Mouse (Mus musculus): ENCODE data around the gene Gm13276. TPM values are rescaled to one million over a fixed set of nuclear protein-coding genes. Genes with fewer than 3 reads are reported as not detected.
"Not testable (repeated sequence)": the region's sequence is repeated elsewhere in the genome, so short reads cannot be mapped to it uniquely, and the experiment has no call there.

The Gm13276 gene
- polyA plus RNA-seq, 1 experiment from 2014 or later = not detected

GRCm38 (mm10) chr4:88802954-88803353, 17.4 kb downstream of the Gm13276 start, which contains the start of gene Gm13287:
TSS of gene Gm13287 (plus strand) at chr4:88803254.
- not testable (repeated sequence) for ATAC-seq

DNA sequence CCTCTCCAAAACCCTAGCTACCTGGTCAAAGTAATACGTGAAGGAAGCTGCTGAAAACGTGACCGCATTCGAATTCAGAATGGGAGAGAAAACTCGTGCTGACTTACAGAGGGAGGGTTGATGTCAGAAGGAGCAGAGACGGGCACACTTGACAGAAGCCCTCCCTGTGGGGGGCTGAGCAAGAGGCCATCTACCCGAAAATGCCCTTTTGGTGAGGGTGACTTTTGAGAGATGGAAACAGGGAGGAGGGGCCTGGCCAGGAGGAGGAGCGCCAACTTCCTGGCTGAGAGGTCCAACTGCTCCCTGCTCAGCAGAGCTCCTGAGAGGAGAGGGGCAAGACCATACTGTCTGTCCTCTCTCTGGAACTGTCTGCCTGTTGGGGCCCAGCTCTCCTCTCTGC, 19.7 kb downstream of the Gm13276 start, which contains the start of gene Gm13288:
Gene Gm13288, plus strand, starts transcription at position 301 of the 400 bp plus-strand sequence.
- H3K36me3 ChIP-seq (ENCODE audit: control insufficient read depth, insufficient read depth, low read length); ATAC-seq; H3K9ac ChIP-seq (ENCODE audit: low read depth, low read length); H3K27me3 ChIP-seq (ENCODE audit: control insufficient read depth, insufficient read depth, low read depth, low read length); H3K27ac ChIP-seq (ENCODE audit: low read length); H3K4me1 ChIP-seq (ENCODE audit: control insufficient read depth, insufficient read depth, low read length); H3K9me3 ChIP-seq (replicated peaks; ENCODE audit: control insufficient read depth, low read length, poor library complexity, severe bottlenecking): not testable (repeated sequence)
- H3K4me2 ChIP-seq (ENCODE audit: low read length) = peak within 1 kb of the TSS; percentile 45
- WGBS = no CpG with 5 or more reads among the region's 8 CpGs
- H3K4me3 ChIP-seq (ENCODE audit: low read depth, low read length) = peak within 1 kb of the TSS; percentile 24; the same call in 1 of the 2 replicates

More at GRCm38 (mm10) chr4:88802954-88803353, 17.4 kb downstream of the Gm13276 start, which contains the start of gene Gm13287:
- no CpG with 5 or more reads among the region's 29 CpGs for WGBS
- not testable (repeated sequence) for H3K27me3 ChIP-seq (ENCODE audit: control insufficient read depth, insufficient read depth, low read depth, low read length); H3K27ac ChIP-seq (ENCODE audit: low read length); H3K4me2 ChIP-seq (ENCODE audit: low read length); H3K4me1 ChIP-seq (ENCODE audit: control insufficient read depth, insufficient read depth, low read length); H3K36me3 ChIP-seq (ENCODE audit: control insufficient read depth, insufficient read depth, low read length); H3K9ac ChIP-seq (ENCODE audit: low read depth, low read length); H3K4me3 ChIP-seq (ENCODE audit: low read depth, low read length); H3K9me3 ChIP-seq (replicated peaks; ENCODE audit: control insufficient read depth, low read length, poor library complexity, severe bottlenecking)

- ATAC-seq; H3K4me1 ChIP-seq (ENCODE audit: control insufficient read depth, insufficient read depth, low read length); H3K9me3 ChIP-seq (replicated peaks; ENCODE audit: control insufficient read depth, low read length, poor library complexity, severe bottlenecking); H3K36me3 ChIP-seq (ENCODE audit: control insufficient read depth, insufficient read depth, low read length); H3K27ac ChIP-seq (ENCODE audit: low read length); H3K27me3 ChIP-seq (ENCODE audit: control insufficient read depth, insufficient read depth, low read depth, low read length); H3K9ac ChIP-seq (ENCODE audit: low read depth, low read length): not testable (repeated sequence)
- H3K4me3 ChIP-seq (ENCODE audit: low read depth, low read length) = peak overlapping the region; percentile 24; the same call in 1 of the 2 replicates
- H3K4me2 ChIP-seq (ENCODE audit: low read length) = peak overlapping the region; percentile 45
- WGBS = no CpG with 5 or more reads among the region's 34 CpGs
These were observed 20.3 kb downstream of the Gm13276 start for GRCm38 (mm10) chr4:88805761-88806160.

- no peaks in the 10 kb centered on the region for H3K27me3 ChIP-seq (ENCODE audit: control insufficient read depth, insufficient read depth, low read depth, low read length)
- no peak within 1 kb of the TSS for H3K9ac ChIP-seq (ENCODE audit: low read depth, low read length)
- H3K4me3 ChIP-seq (ENCODE audit: low read depth, low read length) = no peak within 1 kb of the TSS
- no peak within 1 kb of the TSS for H3K4me2 ChIP-seq (ENCODE audit: low read length)
- H3K27ac ChIP-seq (ENCODE audit: low read length) = no peak within 1 kb of the TSS
- no peak for ATAC-seq
- H3K4me1 ChIP-seq (ENCODE audit: control insufficient read depth, insufficient read depth, low read length) = no peaks in the 10 kb centered on the region
- no peaks in the 10 kb centered on the region for H3K9me3 ChIP-seq (replicated peaks; ENCODE audit: control insufficient read depth, low read length, poor library complexity, severe bottlenecking)
- 62% methylated on average over 3 of the region's 3 CpGs for WGBS
- no peaks in the 10 kb centered on the region for H3K36me3 ChIP-seq (ENCODE audit: control insufficient read depth, insufficient read depth, low read length)
These were observed 30.4 kb downstream of the Gm13276 start, which contains the start of gene Ifna7 for GRCm38 (mm10) chr4:88815928-88816327. TSS of gene Ifna7 (plus strand) at chr4:88816228.

DNA sequence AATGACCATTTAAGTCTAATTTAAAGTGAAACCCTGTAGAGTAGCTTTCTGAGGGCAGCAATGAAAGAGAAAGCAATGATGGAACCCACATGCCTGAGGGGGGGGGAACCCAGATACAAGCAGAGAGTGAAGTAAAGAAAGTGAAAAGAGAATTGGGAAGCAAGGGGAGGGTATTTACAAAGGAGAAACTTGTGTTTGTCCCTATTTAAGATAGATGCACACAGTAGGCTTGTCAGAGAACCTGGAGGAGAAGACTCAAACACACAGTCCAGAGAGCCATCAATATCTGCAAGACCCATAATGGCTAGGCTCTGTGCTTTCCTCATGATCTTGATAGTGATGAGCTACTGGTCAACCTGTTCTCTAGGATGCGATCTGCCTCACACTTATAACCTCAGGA, 34.1 kb downstream of the Gm13276 start, which contains the start of gene Ifna11:
Gene Ifna11, plus strand, starts transcription at position 301 of the 400 bp plus-strand sequence.
- Histone ChIP-seq H3K36me3 (ENCODE audit: control insufficient read depth, insufficient read depth, low read length) (no peaks in the 10 kb centered on the region), H3K27ac (ENCODE audit: low read length) (no peak within 1 kb of the TSS), H3K9me3 (replicated peaks; ENCODE audit: control insufficient read depth, low read length, poor library complexity, severe bottlenecking) (no peaks in the 10 kb centered on the region), H3K27me3 (ENCODE audit: control insufficient read depth, insufficient read depth, low read depth, low read length) (no peaks in the 10 kb centered on the region), H3K9ac (ENCODE audit: low read depth, low read length) (no peak within 1 kb of the TSS), H3K4me3 (ENCODE audit: low read depth, low read length) (no peak within 1 kb of the TSS), H3K4me2 (ENCODE audit: low read length) (no peak within 1 kb of the TSS), H3K4me1 (ENCODE audit: control insufficient read depth, insufficient read depth, low read length) (no peaks in the 10 kb centered on the region)
- WGBS = 100% methylated on average over 1 of the region's 1 CpGs
- no peak for ATAC-seq

DNA sequence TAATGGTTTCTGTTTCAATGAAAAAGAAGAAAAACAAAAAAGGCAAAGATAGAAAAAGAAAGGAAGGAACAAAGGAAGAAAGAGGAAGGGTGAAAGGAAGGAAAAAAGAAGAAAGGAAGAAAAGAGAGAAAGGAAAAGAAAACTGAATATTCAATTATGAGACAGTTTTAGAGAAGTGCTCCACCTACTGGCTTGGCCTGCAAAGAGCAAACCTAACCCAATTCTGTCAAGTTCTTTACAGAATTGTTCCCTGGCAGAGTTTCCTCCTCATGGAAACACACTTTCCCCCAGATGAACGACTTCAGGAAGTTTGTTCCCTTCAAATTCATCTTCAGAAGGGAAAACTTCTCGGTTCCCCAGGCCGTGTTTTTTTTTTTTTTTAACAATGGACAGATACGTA, 37.5 kb downstream of the Gm13276 start:
- WGBS = 25% methylated on average over 4 of the region's 4 CpGs
- ATAC-seq = no peak
- H3K27me3 ChIP-seq (ENCODE audit: control insufficient read depth, insufficient read depth, low read depth, low read length) = no peaks in the 10 kb centered on the region
- H3K4me1 ChIP-seq (ENCODE audit: control insufficient read depth, insufficient read depth, low read length) = no peaks in the 10 kb centered on the region
- H3K9me3 ChIP-seq (replicated peaks; ENCODE audit: control insufficient read depth, low read length, poor library complexity, severe bottlenecking) = no peaks in the 10 kb centered on the region
- H3K4me3 ChIP-seq (ENCODE audit: low read depth, low read length) = no peak overlapping the region
- H3K27ac ChIP-seq (ENCODE audit: low read length) = no peak overlapping the region
- no peak overlapping the region for H3K4me2 ChIP-seq (ENCODE audit: low read length)
- no peak overlapping the region for H3K9ac ChIP-seq (ENCODE audit: low read depth, low read length)
- no peaks in the 10 kb centered on the region for H3K36me3 ChIP-seq (ENCODE audit: control insufficient read depth, insufficient read depth, low read length)

DNA sequence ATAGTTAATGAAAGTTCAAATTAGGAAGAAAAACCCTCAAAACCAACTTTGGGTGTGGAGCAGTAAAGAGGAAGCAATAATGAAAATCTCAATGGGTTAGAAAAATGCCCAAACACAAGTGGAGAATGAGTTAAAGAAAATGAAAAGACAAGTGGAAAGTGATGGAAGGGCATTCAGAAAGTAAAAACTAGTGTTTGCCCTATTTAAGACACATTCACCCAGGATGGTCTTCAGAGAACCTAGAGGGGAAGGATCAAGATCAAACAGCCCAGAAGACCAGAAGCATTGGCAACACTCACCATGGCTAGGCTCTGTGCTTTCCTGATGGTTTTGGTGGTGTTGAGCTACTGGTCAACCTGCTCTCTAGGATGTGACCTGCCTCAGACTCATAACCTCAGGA, 41.6 kb downstream of the Gm13276 start, which contains the start of gene Ifna6:
Gene Ifna6, plus strand, starts transcription at position 301 of the 400 bp plus-strand sequence.
- H3K4me1 ChIP-seq (ENCODE audit: control insufficient read depth, insufficient read depth, low read length); H3K36me3 ChIP-seq (ENCODE audit: control insufficient read depth, insufficient read depth, low read length); H3K27me3 ChIP-seq (ENCODE audit: control insufficient read depth, insufficient read depth, low read depth, low read length); H3K4me2 ChIP-seq (ENCODE audit: low read length); H3K27ac ChIP-seq (ENCODE audit: low read length); H3K4me3 ChIP-seq (ENCODE audit: low read depth, low read length); H3K9ac ChIP-seq (ENCODE audit: low read depth, low read length); ATAC-seq; H3K9me3 ChIP-seq (replicated peaks; ENCODE audit: control insufficient read depth, low read length, poor library complexity, severe bottlenecking): not testable (repeated sequence)

- 24% methylated on average over 4 of the region's 4 CpGs for WGBS
- no peak for ATAC-seq
- H3K4me1 ChIP-seq (ENCODE audit: control insufficient read depth, insufficient read depth, low read length) = no peaks in the 10 kb centered on the region
- no peak overlapping the region for H3K4me3 ChIP-seq (ENCODE audit: low read depth, low read length)
- H3K27ac ChIP-seq (ENCODE audit: low read length) = no peak overlapping the region
- no peak overlapping the region for H3K4me2 ChIP-seq (ENCODE audit: low read length)
- H3K36me3 ChIP-seq (ENCODE audit: control insufficient read depth, insufficient read depth, low read length) = no peaks in the 10 kb centered on the region
- no peaks in the 10 kb centered on the region for H3K9me3 ChIP-seq (replicated peaks; ENCODE audit: control insufficient read depth, low read length, poor library complexity, severe bottlenecking)
- no peaks in the 10 kb centered on the region for H3K27me3 ChIP-seq (ENCODE audit: control insufficient read depth, insufficient read depth, low read depth, low read length)
- H3K9ac ChIP-seq (ENCODE audit: low read depth, low read length) = no peak overlapping the region
These were observed 45.0 kb downstream of the Gm13276 start for GRCm38 (mm10) chr4:88830523-88830922.

- not testable (repeated sequence) for H3K9me3 ChIP-seq (replicated peaks; ENCODE audit: control insufficient read depth, low read length, poor library complexity, severe bottlenecking); ATAC-seq; H3K27me3 ChIP-seq (ENCODE audit: control insufficient read depth, insufficient read depth, low read depth, low read length); H3K9ac ChIP-seq (ENCODE audit: low read depth, low read length); H3K4me2 ChIP-seq (ENCODE audit: low read length); H3K36me3 ChIP-seq (ENCODE audit: control insufficient read depth, insufficient read depth, low read length); H3K4me1 ChIP-seq (ENCODE audit: control insufficient read depth, insufficient read depth, low read length); H3K27ac ChIP-seq (ENCODE audit: low read length); H3K4me3 ChIP-seq (ENCODE audit: low read depth, low read length)
- WGBS = 94% methylated on average over 1 of the region's 1 CpGs
These were observed 49.7 kb downstream of the Gm13276 start, which contains the start of gene Ifna5 for GRCm38 (mm10) chr4:88835225-88835624. TSS of gene Ifna5 (plus strand) at chr4:88835525.
